Comparison of ENCODE assay signal across 33 mouse cellular contexts in the genomic region with DNA sequence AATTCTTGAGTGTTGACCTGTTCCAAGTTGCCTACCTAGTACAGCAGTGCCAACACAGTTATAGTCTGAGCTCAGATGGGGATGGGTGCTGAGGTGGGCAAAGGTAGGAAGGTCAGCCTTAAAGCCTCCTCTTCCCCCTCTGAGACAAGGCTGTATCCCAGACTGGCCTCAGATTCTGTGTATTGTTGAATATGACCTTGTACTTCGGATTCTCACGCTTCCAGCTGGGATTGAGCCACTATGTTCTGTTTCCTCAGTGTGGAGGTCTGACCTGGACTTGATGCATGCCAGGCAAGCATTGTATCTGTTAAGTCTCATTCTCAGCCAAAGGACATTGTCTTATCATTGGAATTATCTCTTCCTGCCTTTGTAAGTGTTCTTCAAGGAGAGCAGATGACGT. TPM values are rescaled to one million over a fixed set of nuclear protein-coding genes. Genes with fewer than 3 reads are reported as not detected.
DNase-seq lines count a peak whose midpoint lies in the region; ATAC-seq and TF ChIP-seq lines count a peak whose summit lies in the region.
"Had no signal": no experiment of that assay in that cellular context is flagged by ENCODE, and none has a peak within 500 bp of the region (broad histone marks: within the 10 kb centered on the region; RNA-seq: fewer than 3 reads in every experiment).

No protein-coding gene starts in this region.

- H3K4me1 ChIP-seq in heart, embryonic 14.5 days (ENCODE audit: control insufficient read depth in 2 of 2, insufficient read depth in 2 of 2, low read length in 2 of 2), result peaks cover 9 to 48% of the 10 kb centered on the region in 2 experiments
- peaks cover 54% of the 10 kb centered on the region for H3K4me1 ChIP-seq in heart, embryonic 10.5 days
- peaks cover 15% of the 10 kb centered on the region; the same call in 1 of the 2 replicates for H3K4me1 ChIP-seq in liver, adult 2 months (ENCODE audit: control insufficient read depth, insufficient read depth, low read length)
- H3K4me1 ChIP-seq in liver, embryonic 12.5 days, result peaks cover 74% of the 10 kb centered on the region
- no peaks in the 10 kb centered on the region for H3K4me1 ChIP-seq in MEL (ENCODE audit: control insufficient read depth in 1 of 2, insufficient read depth in 2 of 2, low read length in 2 of 2)
- H3K4me1 ChIP-seq: limb, embryonic 10.5 days; limb, embryonic 15.5 days had no signal

- TF ChIP-seq POLR2A in liver, adult 2 months (IDR thresholded peaks at IDR 0.05; ENCODE audit: extremely low read depth, insufficient read depth, low read length), result no peak
- no peak for TF ChIP-seq POLR2A in MEL (IDR thresholded peaks at IDR 0.05; ENCODE audit: control insufficient read depth in 1 of 2, insufficient read depth in 1 of 2, low read depth in 1 of 2, low read length in 2 of 2, poor library complexity in 1 of 2)

- H3K27me3 ChIP-seq in heart, embryonic 14.5 days (ENCODE audit: control insufficient read depth, insufficient read depth, low read length), result no peaks in the 10 kb centered on the region
- H3K27me3 ChIP-seq in heart, embryonic 10.5 days (ENCODE audit: insufficient read depth, poor library complexity, severe bottlenecking), result no peaks in the 10 kb centered on the region
- no peaks in the 10 kb centered on the region for H3K27me3 ChIP-seq in liver, adult 2 months (ENCODE audit: control insufficient read depth, insufficient read depth, low read length)
- H3K27me3 ChIP-seq in liver, embryonic 12.5 days (replicated peaks), result no peaks in the 10 kb centered on the region
- no peaks in the 10 kb centered on the region for H3K27me3 ChIP-seq in MEL (ENCODE audit: control insufficient read depth in 1 of 2, insufficient read depth in 2 of 2, low read length in 2 of 2)
- H3K27me3 ChIP-seq: CH12.LX; embryonic facial prominence, embryonic 12.5 days; hindbrain, embryonic 15.5 days; limb, embryonic 15.5 days; megakaryocyte, embryonic 14.5 days; midbrain, embryonic 12.5 days; neural tube, embryonic 12.5 days had no signal

- H3K4me2 ChIP-seq in heart, embryonic 14.5 days (ENCODE audit: low read length), result no peak overlapping the region
- no peak overlapping the region for H3K4me2 ChIP-seq in liver, embryonic 12.5 days
- H3K4me2 ChIP-seq: embryonic facial prominence, embryonic 12.5 days; hindbrain, embryonic 15.5 days; limb, embryonic 15.5 days; midbrain, embryonic 12.5 days; neural tube, embryonic 12.5 days had no signal

- ATAC-seq in heart, embryonic 14.5 days (ENCODE audit: insufficient number of reproducible peaks, insufficient read depth, low FRiP score, low read depth), result no peak
- no peak for ATAC-seq in liver, embryonic 12.5 days
- ATAC-seq: forebrain, embryonic 14.5 days; inflammation-experienced regulatory T-cells, adult 6 months had no signal

- 32% methylated on average over 3 of the region's 3 CpGs for WGBS in heart, embryonic 14.5 days
- WGBS in heart, embryonic 10.5 days, result 45% methylated on average over 3 of the region's 3 CpGs
- 39% methylated on average over 3 of the region's 3 CpGs for WGBS in liver, adult 2 months
- 80% methylated on average over 3 of the region's 3 CpGs for WGBS in liver, embryonic 12.5 days (ENCODE audit: insufficient replicate concordance)

- peaks cover 52% of the 10 kb centered on the region for H3K79me2 ChIP-seq in liver, adult 2 months (ENCODE audit: control insufficient read depth, insufficient read depth, low read length)
- H3K79me2 ChIP-seq in MEL (ENCODE audit: control insufficient read depth, insufficient read depth, low read length, poor library complexity), result peaks cover 80% of the 10 kb centered on the region

- peak overlapping the region; percentile 29 to 61; a peak in 2 of 4 replicates for H3K27ac ChIP-seq in heart, embryonic 14.5 days (replicated peaks in 1 of 2; ENCODE audit: control insufficient read depth in 1 of 2, insufficient read depth in 1 of 2, low read depth in 2 of 2, low read length in 2 of 2)
- no peak overlapping the region; the same call in 1 of the 2 replicates for H3K27ac ChIP-seq in heart, embryonic 10.5 days
- H3K27ac ChIP-seq in liver, adult 2 months (replicated peaks; ENCODE audit: insufficient read depth, low read depth, low read length), result no peak overlapping the region
- no peak overlapping the region for H3K27ac ChIP-seq in liver, embryonic 12.5 days
- no peak overlapping the region for H3K27ac ChIP-seq in MEL (ENCODE audit: control insufficient read depth, low read depth, low read length)
- H3K27ac ChIP-seq: embryonic facial prominence, embryonic 12.5 days; hindbrain, embryonic 10.5 days; hindbrain, embryonic 15.5 days; limb, embryonic 10.5 days; limb, embryonic 15.5 days; midbrain, embryonic 12.5 days; neural tube, embryonic 12.5 days had no signal

- H3K36me3 ChIP-seq in heart, embryonic 14.5 days (ENCODE audit: control insufficient read depth, insufficient read depth, low read length), result no peaks in the 10 kb centered on the region
- no peaks in the 10 kb centered on the region for H3K36me3 ChIP-seq in heart, embryonic 10.5 days
- no peaks in the 10 kb centered on the region for H3K36me3 ChIP-seq in liver, adult 2 months (ENCODE audit: control insufficient read depth, insufficient read depth, low read length)
- H3K36me3 ChIP-seq in liver, embryonic 12.5 days, result peaks cover 14% of the 10 kb centered on the region
- peaks cover 4 to 6% of the 10 kb centered on the region in 2 experiments for H3K36me3 ChIP-seq in MEL (ENCODE audit: control insufficient read depth in 1 of 2, insufficient read depth in 2 of 2, low read length in 2 of 2)
- H3K36me3 ChIP-seq: embryonic facial prominence, embryonic 12.5 days; hindbrain, embryonic 15.5 days; midbrain, embryonic 12.5 days; neural tube, embryonic 12.5 days had no signal

- H3K9ac ChIP-seq in heart, embryonic 14.5 days (ENCODE audit: low read length), result no peak overlapping the region
- no peak overlapping the region for H3K9ac ChIP-seq in liver, adult 2 months (ENCODE audit: low read depth, low read length)
- H3K9ac ChIP-seq in liver, embryonic 12.5 days, result no peak overlapping the region
- no peak overlapping the region for H3K9ac ChIP-seq in MEL (ENCODE audit: control insufficient read depth, low read depth, low read length, poor library complexity, severe bottlenecking)
- H3K9ac ChIP-seq: embryonic facial prominence, embryonic 12.5 days; hindbrain, embryonic 15.5 days; limb, embryonic 15.5 days; midbrain, embryonic 12.5 days; neural tube, embryonic 12.5 days had no signal

- DNase-seq in adrenal gland, adult (ENCODE audit: inconsistent age in 2 of 2, low spot score in 1 of 2), result peak; percentile 17 to 62
- DNase-seq in adrenal gland, postnatal 4 days (ENCODE audit: low spot score in 2 of 2), result no peak
- DNase-seq in heart, embryonic 10.5 days (ENCODE audit: low spot score), result no peak
- DNase-seq in liver, adult 2 months (ENCODE audit: extremely low read depth, low read depth, low spot score), result peak; percentile 58
- DNase-seq in MEL (ENCODE audit: low read depth, low spot score), result no peak
- DNase-seq: adrenal gland, postnatal 10 days; cerebellum, adult 11-12 months; cerebellum, adult 9-11 months; embryo, embryonic 11 days; gastrocnemius, postnatal 25 days; kidney, adult 11 months; kidney, postnatal 10 days; layer of hippocampus, postnatal 36 days; right cerebral cortex, adult 18-20 months; spleen, adult 18-20 months; thymus, postnatal 14 days had no signal

- TF ChIP-seq EP300 in MEL (IDR thresholded peaks at IDR 0.05; ENCODE audit: low read depth in 1 of 2, low read length in 2 of 2), result no peak

- H3K4me3 ChIP-seq in heart, embryonic 14.5 days (ENCODE audit: control insufficient read depth in 1 of 2, insufficient read depth in 1 of 2, low read depth in 1 of 2, low read length in 2 of 2), result no peak overlapping the region
- H3K4me3 ChIP-seq in heart, embryonic 10.5 days, result no peak overlapping the region
- H3K4me3 ChIP-seq in liver, adult 2 months (ENCODE audit: insufficient read depth, low read depth, low read length), result no peak overlapping the region
- no peak overlapping the region for H3K4me3 ChIP-seq in liver, embryonic 12.5 days
- H3K4me3 ChIP-seq in MEL (ENCODE audit: control insufficient read depth in 1 of 2, insufficient read depth in 1 of 2, low read depth in 2 of 2, low read length in 2 of 2), result no peak overlapping the region
- H3K4me3 ChIP-seq: embryonic facial prominence, embryonic 12.5 days; hindbrain, embryonic 10.5 days; hindbrain, embryonic 15.5 days; limb, embryonic 10.5 days; limb, embryonic 15.5 days; megakaryocyte, embryonic 14.5 days; midbrain, embryonic 12.5 days; myocyte; neural tube, embryonic 12.5 days had no signal

- no peak for TF ChIP-seq RAD21 in MEL (IDR thresholded peaks at IDR 0.05; ENCODE audit: low read depth, low read length)

- TF ChIP-seq CTCF in liver, adult 2 months (IDR thresholded peaks at IDR 0.05; ENCODE audit: low read depth, low read length), result no peak
- TF ChIP-seq CTCF in MEL (IDR thresholded peaks at IDR 0.05 in 2 of 3, conservative IDR thresholded peaks at IDR 0.05 in 1 of 3; ENCODE audit: control insufficient read depth in 1 of 3, insufficient read depth in 1 of 3, low read depth in 2 of 3, low read length in 3 of 3, poor library complexity in 1 of 3, severe bottlenecking in 1 of 3), result no peak

- H3K9me3 ChIP-seq in heart, embryonic 14.5 days (ENCODE audit: control insufficient read depth, low read length), result no peaks in the 10 kb centered on the region
- H3K9me3 ChIP-seq in heart, embryonic 10.5 days, result no peaks in the 10 kb centered on the region
- no peaks in the 10 kb centered on the region for H3K9me3 ChIP-seq in liver, embryonic 12.5 days (replicated peaks)
- H3K9me3 ChIP-seq in MEL (replicated peaks; ENCODE audit: insufficient read depth, low read length), result no peaks in the 10 kb centered on the region
- H3K9me3 ChIP-seq: embryonic facial prominence, embryonic 12.5 days; hindbrain, embryonic 10.5 days; hindbrain, embryonic 15.5 days; limb, embryonic 10.5 days; limb, embryonic 15.5 days; megakaryocyte, embryonic 14.5 days; midbrain, embryonic 12.5 days; neural tube, embryonic 12.5 days had no signal

RNA-seq across cellular contexts. Expression of gene Sppl3, which starts 16.2 kb away (rescaled TPM):
- 10 to 100 TPM; 91.7 to 92.3 TPM for total RNA-seq in adrenal gland, postnatal 4 days (2021)
- polyA plus RNA-seq in heart, embryonic 14.5 days (2014; fragmentation: Nextera tagmentation; extraction: Ambion mirVana), result 35.1 and 39.9 TPM in 2 replicates
- polyA plus RNA-seq in heart, embryonic 10.5 days (2016; fragmentation: Nextera tagmentation; extraction: Ambion mirVana), result 6.9 and 11.5 TPM in 2 replicates
- total RNA-seq in liver, adult 2 months (2014; rRNA removed), result 8.7 and 13.1 TPM in 2 replicates
- 23.7 and 24.0 TPM in 2 replicates for polyA plus RNA-seq in liver, adult 2 months (2012; rRNA removed)
- polyA plus RNA-seq in liver, embryonic 12.5 days (2016; fragmentation: Nextera tagmentation; extraction: Ambion mirVana), result 19.3 and 23.7 TPM in 2 replicates
- 25.8 and 29.5 TPM in 2 replicates for total RNA-seq in MEL (2012; rRNA removed)
- polyA plus RNA-seq in MEL (2012; ENCODE audit: insufficient read depth in 1 of 2, insufficient read length in 2 of 2, low read depth in 1 of 2, low replicate concordance in 2 of 2, missing spikeins in 1 of 2), result 10 to 100 TPM in 1 of 2 experiments, not detected in 1; 50.9 TPM

RNA-seq across cellular contexts. Expression of gene Hnf1a, which starts 56.2 kb away (rescaled TPM):
- total RNA-seq in adrenal gland, postnatal 4 days (2021), result 1 to 10 TPM; 1.8 to 4.4 TPM
- polyA plus RNA-seq in heart, embryonic 14.5 days (2014; fragmentation: Nextera tagmentation; extraction: Ambion mirVana), result not detected in 2 replicates
- polyA plus RNA-seq in heart, embryonic 10.5 days (2016; fragmentation: Nextera tagmentation; extraction: Ambion mirVana), result 0.11 and 1.9 TPM in 2 replicates
- 6.1 and 9.3 TPM in 2 replicates for total RNA-seq in liver, adult 2 months (2014; rRNA removed)
- polyA plus RNA-seq in liver, adult 2 months (2012; rRNA removed), result 13.5 and 19.2 TPM in 2 replicates
- polyA plus RNA-seq in liver, embryonic 12.5 days (2016; fragmentation: Nextera tagmentation; extraction: Ambion mirVana), result 3.8 and 3.9 TPM in 2 replicates
- 0.08 TPM in 1 of 2 replicates, not detected in the other for total RNA-seq in MEL (2012; rRNA removed)
- under 1 TPM in 1 of 2 experiments, not detected in 1; 0.28 TPM for polyA plus RNA-seq in MEL (2012; ENCODE audit: insufficient read depth in 1 of 2, insufficient read length in 2 of 2, low read depth in 1 of 2, low replicate concordance in 2 of 2, missing spikeins in 1 of 2)
- total RNA-seq: CH12.LX; gastrocnemius, postnatal 25 days; heart, adult 18-20 months; layer of hippocampus, postnatal 36 days; left cerebral cortex, postnatal 10 days; midbrain, postnatal 0 days had no signal
- polyA plus RNA-seq: forebrain, embryonic 14.5 days; hindbrain, embryonic 10.5 days; limb, embryonic 15.5 days; myocyte had no signal

Comparison
In these comparisons a context has a peak if more than half of its experiments do, and no peak if none do; other contexts are left out.
1. DNase-seq: peak in adrenal gland, adult (2 of 2) and liver, adult 2 months (single experiment); none in adrenal gland, postnatal 4 days (0 of 2), heart, embryonic 10.5 days (single experiment) and MEL (single experiment).
2. H3K27ac ChIP-seq: peak in heart, embryonic 14.5 days (2 of 2); none in heart, embryonic 10.5 days (single experiment), liver, adult 2 months (single experiment), liver, embryonic 12.5 days (single experiment) and MEL (single experiment).